Comparison of ENCODE assay signal across 14 mouse cellular contexts in genomic region chr3:31261418-31262014, GRCm38 (mm10). TPM values are rescaled to one million over a fixed set of nuclear protein-coding genes. Genes with fewer than 3 reads are reported as not detected.
A peak's percentile ranks its signal among the peaks of the same experiment; 100 is the strongest.
DNase-seq lines count a peak whose midpoint lies in the region; ATAC-seq and TF ChIP-seq lines count a peak whose summit lies in the region.
"Had no signal": no experiment of that assay in that cellular context is flagged by ENCODE, and none has a peak within 500 bp of the region (broad histone marks: within the 10 kb centered on the region; RNA-seq: fewer than 3 reads in every experiment).

No protein-coding gene starts in this region.

- 55% methylated on average over 7 of the region's 7 CpGs for WGBS in kidney, embryonic 14.5 days
- WGBS in forebrain, embryonic 13.5 days, result 45% methylated on average over 7 of the region's 7 CpGs

- H3K27me3 ChIP-seq in kidney, embryonic 14.5 days (ENCODE audit: control insufficient read depth, insufficient read depth, low read length), result no peaks in the 10 kb centered on the region
- H3K27me3 ChIP-seq in forebrain, embryonic 13.5 days, result no peaks in the 10 kb centered on the region

- no peaks in the 10 kb centered on the region for H3K36me3 ChIP-seq in kidney, embryonic 14.5 days (ENCODE audit: control insufficient read depth, insufficient read depth, low read length)
- H3K36me3 ChIP-seq in ES-E14 (ENCODE audit: control insufficient read depth, insufficient read depth, low read length, poor library complexity, severe bottlenecking), result no peaks in the 10 kb centered on the region
- no peaks in the 10 kb centered on the region for H3K36me3 ChIP-seq in forebrain, embryonic 13.5 days (ENCODE audit: poor library complexity, severe bottlenecking)

- H3K27ac ChIP-seq in kidney, embryonic 14.5 days (ENCODE audit: low read depth, low read length), result peak overlapping the region; percentile 83; the same call in 1 of the 2 replicates
- no peak overlapping the region for H3K27ac ChIP-seq in ES-E14 (ENCODE audit: insufficient read depth, low read depth, low read length, poor library complexity, severe bottlenecking)
- no peak overlapping the region for H3K27ac ChIP-seq in forebrain, embryonic 13.5 days
- H3K27ac ChIP-seq: macrophage had no signal

- H3K4me3 ChIP-seq in kidney, embryonic 14.5 days (ENCODE audit: low read length), result no peak overlapping the region
- no peak overlapping the region for H3K4me3 ChIP-seq in ES-E14 (ENCODE audit: insufficient read depth in 1 of 2, low read depth in 1 of 2, low read length in 2 of 2, poor library complexity in 1 of 2, severe bottlenecking in 1 of 2)
- H3K4me3 ChIP-seq in forebrain, embryonic 13.5 days, result no peak overlapping the region

- peak; percentile 14 for DNase-seq in embryo, embryonic 10 days (ENCODE audit: low spot score)
- DNase-seq in embryo, embryonic 11 days, result no peak
- no peak for DNase-seq in kidney, adult 9 months
- DNase-seq in ES-E14 (ENCODE audit: low read depth, low spot score), result peak; percentile 6
- DNase-seq in right cerebral cortex, postnatal 36 days (ENCODE audit: low spot score in 2 of 2), result no peak
- DNase-seq in gastrocnemius, postnatal 4 days (ENCODE audit: low spot score in 2 of 2), result no peak
- DNase-seq: cerebellum, adult 2 months; heart, postnatal 36 days; right cerebral cortex, postnatal 14 days; thymus, adult 18-20 months had no signal

- no peak overlapping the region for H3K4me2 ChIP-seq in kidney, embryonic 14.5 days (replicated peaks; ENCODE audit: low read depth, low read length)
- H3K4me2 ChIP-seq in forebrain, embryonic 13.5 days, result no peak overlapping the region

- no peak overlapping the region for H3K9ac ChIP-seq in kidney, embryonic 14.5 days (ENCODE audit: low read depth, low read length)
- no peak overlapping the region for H3K9ac ChIP-seq in ES-E14 (ENCODE audit: insufficient read depth, low read depth, low read length, poor library complexity, severe bottlenecking)
- H3K9ac ChIP-seq in forebrain, embryonic 13.5 days, result no peak overlapping the region
- H3K9ac ChIP-seq: liver, postnatal 0 days had no signal

- peaks cover 21% of the 10 kb centered on the region for H3K4me1 ChIP-seq in kidney, embryonic 14.5 days (ENCODE audit: control insufficient read depth, insufficient read depth, low read length)
- H3K4me1 ChIP-seq in ES-E14 (ENCODE audit: control insufficient read depth in 2 of 2, insufficient read depth in 2 of 2, low read length in 2 of 2, poor library complexity in 1 of 2), result peaks cover 1 to 9% of the 10 kb centered on the region in 2 experiments; a peak in 2 of 4 replicates
- peaks cover 23% of the 10 kb centered on the region for H3K4me1 ChIP-seq in forebrain, embryonic 13.5 days

- no peaks in the 10 kb centered on the region for H3K9me3 ChIP-seq in kidney, embryonic 14.5 days (ENCODE audit: control insufficient read depth, low read length)
- H3K9me3 ChIP-seq in ES-E14 (ENCODE audit: control insufficient read depth, insufficient read depth, low read depth, low read length), result no peaks in the 10 kb centered on the region
- H3K9me3 ChIP-seq in forebrain, embryonic 13.5 days (replicated peaks), result no peaks in the 10 kb centered on the region

- in situ Hi-C loops in ES-E14 (cut with MboI; ENCODE audit: low sequenced_read_pairs in 2 of 2, unreplicated experiment in 2 of 2), result no loop called here

- 0 out of 2 replicates have a peak, but pooled peaks have one; percentile 1 for ATAC-seq in kidney, embryonic 14.5 days (ENCODE audit: low FRiP score, low TSS enrichment)
- peak; percentile 22; the same call in 1 of the 2 replicates for ATAC-seq in forebrain, embryonic 13.5 days

TF ChIP-seq in ES-E14, 5 proteins besides CTCF, POLR2A, EP300 and RAD21:
- TF ChIP-seq ZC3H11A (IDR thresholded peaks at IDR 0.05; ENCODE audit: borderline replicate concordance, low read depth, low read length) (no peak), CHD2 (IDR thresholded peaks at IDR 0.05; ENCODE audit: low read depth, low read length) (no peak), MAFK (IDR thresholded peaks at IDR 0.05; ENCODE audit: insufficient read depth, low read depth, low read length) (no peak), HCFC1 (IDR thresholded peaks at IDR 0.05; ENCODE audit: borderline replicate concordance, insufficient read depth, low read length) (no peak), ZNF384 (IDR thresholded peaks at IDR 0.05; ENCODE audit: low read depth, low read length) (no peak)

RNA-seq across cellular contexts. Expression of gene Slc7a14, which starts 48.7 kb away (rescaled TPM):
- 0.11 and 0.14 TPM in 2 replicates for polyA plus RNA-seq in kidney, embryonic 14.5 days (2014; fragmentation: Nextera tagmentation; extraction: Ambion mirVana)
- 0.18 and 0.26 TPM in 2 replicates for total RNA-seq in ES-E14 (2012; rRNA removed)
- polyA plus RNA-seq in forebrain, embryonic 13.5 days (2015; fragmentation: Nextera tagmentation; extraction: Ambion mirVana), result 1.5 and 1.7 TPM in 2 replicates
- total RNA-seq in gastrocnemius, postnatal 4 days (2021), result under 1 TPM; 0.05 to 0.10 TPM
- polyA plus RNA-seq: macrophage had no signal

Comparison
In these comparisons a context has a peak if more than half of its experiments do, and no peak if none do; other contexts are left out.
1. DNase-seq: peak in embryo, embryonic 10 days (single experiment) and ES-E14 (single experiment); none in embryo, embryonic 11 days (single experiment), kidney, adult 9 months (single experiment), right cerebral cortex, postnatal 36 days (0 of 2) and gastrocnemius, postnatal 4 days (0 of 2).